Mouse (Mus musculus) lung, postnatal 14 days (tissue): Measurements from ENCODE around the gene Gm3739.
"Not testable (repeated sequence)": the region's sequence is repeated elsewhere in the genome, so short reads cannot be mapped to it uniquely, and the experiment has no call there.

Experiments
- DNase-seq: peaks from one replicate; pipeline ENCODE4 v3.0.0; 2021

The Gm3739 gene

GRCm38 (mm10) chr14:7314661-7315060, at the start of gene Gm3739:
Gene Gm3739 (minus strand): TSS chr14:7315049.
- not testable (repeated sequence) for DNase-seq

GRCm38 (mm10) chr14:7332295-7332694, 17.4 kb upstream of the Gm3739 start, which contains the start of gene Gm5797:
Gene Gm5797 (minus strand): TSS chr14:7332395.
- DNase-seq: not testable (repeated sequence)

GRCm38 (mm10) chr14:7315093-7315492, 244 bp upstream of the Gm3739 start:
- DNase-seq: not testable (repeated sequence)

GRCm38 (mm10) chr14:7264614-7265013, 50.2 kb downstream of the Gm3739 start, which contains the start of gene Gm3727:
Gene Gm3727 (minus strand): TSS chr14:7264714.
- DNase-seq: not testable (repeated sequence)
